Mouse (Mus musculus) midbrain, embryonic 13.5 days (tissue): Measurements from ENCODE around the gene Trabd2b. TPM values are rescaled to one million over a fixed set of nuclear protein-coding genes. Genes with fewer than 3 reads are reported as not detected.
A peak's percentile ranks its signal among the peaks of the same experiment; 100 is the strongest.

Experiments used
- ATAC-seq: fragments of 200-750 bp; cut with Nextera tagmentation; 2 replicates; pipeline ENCODE4 v1.8.0; 2017; ENCODE audit warnings: mild to moderate bottlenecking, moderate TSS enrichment, moderate library complexity
- H3K27ac ChIP-seq: fragments of 300-500 bp; sonication (generic); 2 replicates; pipeline ENCODE4 v1.5.1; 2015; ENCODE audit warnings: inconsistent platforms, mild to moderate bottlenecking, moderate library complexity
- H3K27me3 ChIP-seq: fragments of 300-500 bp; sonication (generic); 2 replicates; pipeline ENCODE4 v1.6.1; 2015; ENCODE audit warnings: mild to moderate bottlenecking, inconsistent platforms
- H3K36me3 ChIP-seq: fragments of 300-500 bp; sonication (generic); 2 replicates; pipeline ENCODE4 v1.6.1; 2015; ENCODE audit warnings: mild to moderate bottlenecking, inconsistent platforms
- H3K4me1 ChIP-seq: fragments of 300-500 bp; sonication (generic); replicated peaks from 2 replicates; pipeline ENCODE4 v1.6.1; 2015; ENCODE audit warnings: inconsistent platforms
- H3K4me2 ChIP-seq: fragments of 300-500 bp; sonication (generic); replicated peaks from 2 replicates; pipeline ENCODE4 v1.6.1; 2015; ENCODE audit warnings: moderate library complexity, mild to moderate bottlenecking, inconsistent platforms
- H3K4me3 ChIP-seq: fragments of 300-500 bp; sonication (generic); replicated peaks from 2 replicates; pipeline ENCODE4 v1.5.1; 2015; ENCODE audit warnings: mild to moderate bottlenecking, inconsistent platforms
- H3K9ac ChIP-seq: fragments of 300-500 bp; sonication (generic); replicated peaks from 2 replicates; pipeline ENCODE4 v1.6.1; 2015; ENCODE audit warnings: mild to moderate bottlenecking, inconsistent platforms
- H3K9me3 ChIP-seq: fragments of 300-500 bp; sonication (generic); 2 replicates; pipeline ENCODE4 v1.6.1; 2016; ENCODE audit warnings: mild to moderate bottlenecking, inconsistent platforms
- WGBS: fragments of 180-500 bp; shearing (Covaris S2); methylation state at CpG from one replicate; pipeline ENCODE4 v1.1.7; 2015; 5-methylcytosine and 5-hydroxymethylcytosine counted together
- polyA plus RNA-seq: library from polyadenylated mRNA; unstranded; fragments of >200 nt; fragmentation: Nextera tagmentation; extraction: Ambion mirVana; gene quantifications from 2 replicates; pipeline ENCODE4 v1.2.1, GENCODE M21; 2015

The Trabd2b gene
- polyA plus RNA-seq, 1 experiment from 2014 or later, result 0.83 TPM

GRCm38 (mm10) chr4:114504227-114505041 lies 97.9 kb downstream of the Trabd2b start:
- Histone ChIP-seq H3K9me3 (no peaks in the 10 kb centered on the region), H3K4me3 (no peak overlapping the region), H3K27me3 (no peaks in the 10 kb centered on the region), H3K27ac (no peak overlapping the region), H3K36me3 (no peaks in the 10 kb centered on the region), H3K9ac (no peak overlapping the region), H3K4me2 (no peak overlapping the region), H3K4me1 (peaks cover 8% of the 10 kb centered on the region)
- 66% methylated on average over 11 of the region's 11 CpGs for WGBS
- ATAC-seq, result peak; percentile 45

- no peak for ATAC-seq
- 94% methylated on average over 6 of the region's 6 CpGs for WGBS
- no peaks in the 10 kb centered on the region for H3K36me3 ChIP-seq
- H3K4me3 ChIP-seq, result no peak overlapping the region
- H3K9me3 ChIP-seq, result no peaks in the 10 kb centered on the region
- H3K27me3 ChIP-seq, result no peaks in the 10 kb centered on the region
- peaks cover 2% of the 10 kb centered on the region for H3K4me1 ChIP-seq
- no peak overlapping the region for H3K27ac ChIP-seq
- H3K4me2 ChIP-seq, result no peak overlapping the region
- no peak overlapping the region for H3K9ac ChIP-seq
Observed at GRCm38 (mm10) chr4:114509601-114510000, 103.1 kb downstream of the Trabd2b start.

GRCm38 (mm10) chr4:114511649-114512048 lies 105.1 kb downstream of the Trabd2b start:
- no peak overlapping the region for H3K27ac ChIP-seq
- no peak overlapping the region for H3K4me3 ChIP-seq
- H3K9ac ChIP-seq, result no peak overlapping the region
- H3K36me3 ChIP-seq, result no peaks in the 10 kb centered on the region
- ATAC-seq, result no peak
- no peaks in the 10 kb centered on the region for H3K4me1 ChIP-seq
- no peak overlapping the region for H3K4me2 ChIP-seq
- no peaks in the 10 kb centered on the region for H3K27me3 ChIP-seq
- no peaks in the 10 kb centered on the region for H3K9me3 ChIP-seq
- over 99% methylated on average over 3 of the region's 3 CpGs for WGBS

- Histone ChIP-seq H3K9me3 (no peaks in the 10 kb centered on the region), H3K4me2 (no peak overlapping the region), H3K36me3 (no peaks in the 10 kb centered on the region), H3K27ac (no peak overlapping the region), H3K9ac (no peak overlapping the region), H3K4me1 (no peaks in the 10 kb centered on the region), H3K27me3 (no peaks in the 10 kb centered on the region), H3K4me3 (no peak overlapping the region)
- ATAC-seq, result no peak
Observed at GRCm38 (mm10) chr4:114513149-114513548, 106.6 kb downstream of the Trabd2b start.

GRCm38 (mm10) chr4:114515330-114515771 lies 108.8 kb downstream of the Trabd2b start:
- no peak overlapping the region for H3K9ac ChIP-seq
- ATAC-seq, result no peak
- 84% methylated on average over 5 of the region's 5 CpGs for WGBS

GRCm38 (mm10) chr4:114516651-114517050 lies 110.1 kb downstream of the Trabd2b start:
- Histone ChIP-seq H3K4me1 (no peaks in the 10 kb centered on the region), H3K36me3 (no peaks in the 10 kb centered on the region), H3K4me2 (no peak overlapping the region), H3K27me3 (no peaks in the 10 kb centered on the region), H3K9ac (no peak overlapping the region), H3K27ac (no peak overlapping the region), H3K4me3 (no peak overlapping the region), H3K9me3 (no peaks in the 10 kb centered on the region)
- peak; percentile 55; the same call in 1 of the 2 replicates for ATAC-seq
- 54% methylated on average over 4 of the region's 4 CpGs for WGBS

More at GRCm38 (mm10) chr4:114515330-114515771, 108.8 kb downstream of the Trabd2b start:
- Histone ChIP-seq H3K36me3 (no peaks in the 10 kb centered on the region), H3K4me2 (no peak overlapping the region), H3K9me3 (no peaks in the 10 kb centered on the region), H3K4me1 (no peaks in the 10 kb centered on the region), H3K27ac (no peak overlapping the region), H3K4me3 (no peak overlapping the region), H3K27me3 (no peaks in the 10 kb centered on the region)

GRCm38 (mm10) chr4:114518061-114518460 lies 111.5 kb downstream of the Trabd2b start:
- H3K27me3 ChIP-seq, result no peaks in the 10 kb centered on the region
- WGBS, result 93% methylated on average over 3 of the region's 3 CpGs
- no peak overlapping the region for H3K4me3 ChIP-seq
- H3K4me2 ChIP-seq, result no peak overlapping the region
- no peaks in the 10 kb centered on the region for H3K9me3 ChIP-seq
- no peak for ATAC-seq
- no peak overlapping the region for H3K27ac ChIP-seq
- no peak overlapping the region for H3K9ac ChIP-seq
- no peaks in the 10 kb centered on the region for H3K4me1 ChIP-seq
- no peaks in the 10 kb centered on the region for H3K36me3 ChIP-seq

- WGBS, result 97% methylated on average over 1 of the region's 1 CpGs
- ATAC-seq, result no peak
- Histone ChIP-seq H3K4me2 (no peak overlapping the region), H3K27me3 (no peaks in the 10 kb centered on the region), H3K9me3 (no peaks in the 10 kb centered on the region), H3K4me3 (no peak overlapping the region), H3K27ac (no peak overlapping the region), H3K9ac (no peak overlapping the region), H3K36me3 (no peaks in the 10 kb centered on the region), H3K4me1 (no peaks in the 10 kb centered on the region)
Observed at GRCm38 (mm10) chr4:114518571-114518970, 112.0 kb downstream of the Trabd2b start.

- Histone ChIP-seq H3K9me3 (no peaks in the 10 kb centered on the region), H3K4me1 (no peaks in the 10 kb centered on the region), H3K9ac (no peak overlapping the region), H3K27me3 (no peaks in the 10 kb centered on the region), H3K4me2 (no peak overlapping the region), H3K27ac (no peak overlapping the region), H3K4me3 (no peak overlapping the region), H3K36me3 (no peaks in the 10 kb centered on the region)
- WGBS, result 88% methylated on average over 4 of the region's 4 CpGs
- ATAC-seq, result no peak
Observed at GRCm38 (mm10) chr4:114519321-114519720, 112.8 kb downstream of the Trabd2b start.

GRCm38 (mm10) chr4:114519966-114520365 lies 113.4 kb downstream of the Trabd2b start:
- Histone ChIP-seq H3K4me3 (no peak overlapping the region), H3K27ac (no peak overlapping the region), H3K9me3 (no peaks in the 10 kb centered on the region), H3K36me3 (no peaks in the 10 kb centered on the region), H3K4me2 (no peak overlapping the region), H3K9ac (no peak overlapping the region), H3K27me3 (no peaks in the 10 kb centered on the region), H3K4me1 (no peaks in the 10 kb centered on the region)
- ATAC-seq, result no peak
- 88% methylated on average over 3 of the region's 3 CpGs for WGBS

GRCm38 (mm10) chr4:114523335-114524188 lies 117.0 kb downstream of the Trabd2b start:
- Histone ChIP-seq H3K9me3 (no peaks in the 10 kb centered on the region), H3K27me3 (no peaks in the 10 kb centered on the region)
- WGBS, result 77% methylated on average over 5 of the region's 5 CpGs

GRCm38 (mm10) chr4:114531591-114531990 lies 125.1 kb downstream of the Trabd2b start:
- Histone ChIP-seq H3K27me3 (no peaks in the 10 kb centered on the region), H3K9me3 (no peaks in the 10 kb centered on the region), H3K4me3 (no peak overlapping the region), H3K4me1 (no peaks in the 10 kb centered on the region), H3K27ac (no peak overlapping the region), H3K4me2 (no peak overlapping the region), H3K9ac (no peak overlapping the region), H3K36me3 (no peaks in the 10 kb centered on the region)
- ATAC-seq, result no peak
- 32% methylated on average over 6 of the region's 6 CpGs for WGBS

More at GRCm38 (mm10) chr4:114523335-114524188, 117.0 kb downstream of the Trabd2b start:
- Histone ChIP-seq H3K4me1 (no peaks in the 10 kb centered on the region), H3K9ac (no peak overlapping the region), H3K4me3 (no peak overlapping the region), H3K36me3 (no peaks in the 10 kb centered on the region), H3K4me2 (no peak overlapping the region), H3K27ac (no peak overlapping the region)
- ATAC-seq, result no peak
